Mouse (Mus musculus) T-helper 2 cell (primary cell): Measurements from ENCODE around the gene Katnb1.

Experiments
- in situ Hi-C: fragments of 300-600 bp; cut with MboI, MseI; formaldehyde crosslinking; loops from one replicate; pipeline ENCODE4 v1.15.1; 2025; ENCODE audit warnings: high pct_unique_total_duplicates

The Katnb1 gene

DNA sequence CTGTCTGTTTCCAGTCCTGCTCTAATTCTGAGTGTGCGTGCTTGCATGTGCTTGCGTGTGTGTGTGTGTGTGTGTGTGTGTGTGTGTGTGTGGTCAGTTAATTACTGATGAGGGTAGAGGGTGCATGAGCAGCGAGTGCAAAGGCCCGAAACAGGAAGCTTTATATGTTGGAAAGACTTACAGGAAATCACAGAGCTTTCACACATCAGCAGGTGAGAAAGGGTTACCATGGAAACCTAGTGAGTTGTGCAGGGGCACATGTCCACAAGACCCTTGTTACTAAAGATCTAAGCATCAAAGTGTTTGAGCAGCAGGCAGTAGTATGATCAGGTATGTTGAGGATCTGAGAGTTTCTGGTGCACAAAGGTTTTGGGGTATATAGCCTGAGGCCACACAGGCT, 3.3 kb downstream of the Katnb1 start:
- in situ Hi-C loops = loop anchor here (10.0 kb wide), 1 partner anchor 251 kb away; the partner anchor contains the start of genes Usb1 and Zfp319

DNA sequence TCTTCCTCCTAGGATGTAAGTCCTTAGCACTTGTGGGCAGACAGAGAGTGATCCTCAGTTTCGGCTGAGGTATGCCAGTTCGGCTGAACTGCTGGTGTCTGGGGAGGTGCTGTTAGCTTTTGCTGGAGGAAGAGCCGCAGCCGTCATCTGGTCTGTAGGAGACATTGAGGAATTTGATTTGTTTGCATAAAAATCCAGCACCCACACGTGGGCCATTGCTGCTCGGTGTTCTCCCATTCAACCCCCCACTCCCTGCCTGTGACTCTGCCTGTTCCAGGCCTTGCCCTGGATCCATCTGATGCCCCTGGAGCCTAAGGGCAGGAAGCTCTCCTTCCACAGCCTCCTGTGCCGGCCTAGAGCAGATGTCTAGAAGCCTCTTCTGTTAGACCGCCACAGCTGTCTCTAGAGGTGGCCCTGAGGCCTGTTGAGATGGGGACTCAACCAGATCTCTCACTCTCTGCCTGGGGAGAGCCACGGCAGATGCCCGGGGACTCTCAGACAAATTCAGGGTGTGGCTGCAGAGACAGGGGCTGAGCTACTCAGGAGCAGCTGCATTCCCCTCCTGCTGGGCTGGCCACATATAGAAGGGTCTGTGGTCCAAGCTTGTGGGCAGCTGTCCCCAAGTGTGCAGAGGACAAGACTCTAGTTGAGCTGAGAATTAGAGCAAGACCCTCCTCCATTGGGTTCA, 3.9 kb downstream of the Katnb1 start:
- in situ Hi-C loops = loop anchor here (10.0 kb wide), 1 partner anchor 250 kb away; the partner anchor contains the start of genes Usb1 and Zfp319

- in situ Hi-C loops = loop anchor here (10.0 kb wide), 1 partner anchor 249 kb away; the partner anchor contains the start of genes Usb1 and Zfp319
Measured at GRCm38 (mm10) chr8:95085432-95086141, 4.6 kb downstream of the Katnb1 start.

GRCm38 (mm10) chr8:95093574-95093973, 12.6 kb downstream of the Katnb1 start:
- in situ Hi-C loops = no loop called here

DNA sequence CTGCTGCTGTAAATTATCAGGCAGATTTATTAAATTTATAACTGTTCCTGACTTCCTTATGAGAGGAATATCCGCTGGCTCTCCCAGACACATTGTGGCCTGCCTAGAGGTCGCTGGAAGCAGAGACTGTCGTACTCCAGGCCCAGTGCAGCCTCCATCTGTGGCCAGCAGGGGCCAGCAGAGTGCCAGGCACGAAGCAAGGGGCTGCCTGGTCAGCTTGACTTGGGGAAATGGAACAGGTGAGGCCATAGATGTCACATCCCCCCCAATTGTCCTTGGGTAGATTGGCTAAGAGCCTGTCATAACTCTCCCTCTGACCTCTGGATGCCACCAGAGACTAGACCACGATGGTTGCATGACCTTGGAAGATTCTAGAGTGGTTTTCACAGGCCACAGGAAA, 18.0 kb downstream of the Katnb1 start:
- in situ Hi-C loops = no loop called here

DNA sequence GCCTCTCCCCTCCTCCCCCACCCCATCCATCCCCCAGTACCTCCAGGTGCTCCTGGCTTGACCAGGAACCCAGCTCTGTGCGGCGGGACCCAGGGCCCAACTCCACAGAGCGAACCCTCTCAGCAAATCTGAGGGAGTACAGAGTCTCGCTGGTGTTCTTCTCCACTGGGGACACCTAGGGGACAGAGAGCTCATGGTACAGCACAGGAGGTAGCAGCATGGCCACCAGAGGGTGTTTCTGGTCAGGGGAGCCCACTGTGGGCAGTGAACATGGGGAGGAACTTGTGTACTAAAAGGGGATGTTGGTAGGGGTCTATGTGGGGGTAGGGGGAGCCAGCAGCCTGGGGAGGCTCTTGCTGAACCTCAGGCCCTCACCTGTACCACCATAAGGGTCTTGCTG, 21.0 kb downstream of the Katnb1 start:
- in situ Hi-C loops = no loop called here

GRCm38 (mm10) chr8:95107306-95107705, 26.3 kb downstream of the Katnb1 start:
- in situ Hi-C loops = no loop called here

- in situ Hi-C loops = loop anchor here (5.0 kb wide), 1 partner anchor 95 kb away; no protein-coding TSS in a partner anchor
Measured at GRCm38 (mm10) chr8:95112594-95112993, 31.6 kb downstream of the Katnb1 start.

GRCm38 (mm10) chr8:95113108-95113507, 32.1 kb downstream of the Katnb1 start:
- in situ Hi-C loops = loop anchor here (5.0 kb wide), 1 partner anchor 94 kb away; no protein-coding TSS in a partner anchor

DNA sequence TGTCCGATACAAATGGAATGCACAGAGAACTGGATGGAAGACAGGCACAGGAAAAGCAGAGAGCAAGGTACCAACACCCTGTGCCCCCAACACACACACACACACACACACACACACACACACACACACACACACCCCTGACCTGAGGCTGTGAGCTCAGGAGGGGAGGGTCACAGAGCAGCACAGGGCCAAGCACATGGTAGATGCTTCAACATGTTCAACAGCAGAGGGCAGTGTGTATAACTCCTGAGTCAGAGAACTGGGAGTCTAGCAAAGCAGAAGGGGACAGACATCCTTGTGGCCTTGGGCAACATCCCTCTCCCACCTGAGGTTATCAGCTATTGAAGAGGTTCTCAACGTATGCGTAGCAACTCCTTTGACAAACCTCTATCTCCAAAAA, 32.8 kb downstream of the Katnb1 start:
- in situ Hi-C loops = loop anchor here (5.0 kb wide), 1 partner anchor 94 kb away; no protein-coding TSS in a partner anchor

DNA sequence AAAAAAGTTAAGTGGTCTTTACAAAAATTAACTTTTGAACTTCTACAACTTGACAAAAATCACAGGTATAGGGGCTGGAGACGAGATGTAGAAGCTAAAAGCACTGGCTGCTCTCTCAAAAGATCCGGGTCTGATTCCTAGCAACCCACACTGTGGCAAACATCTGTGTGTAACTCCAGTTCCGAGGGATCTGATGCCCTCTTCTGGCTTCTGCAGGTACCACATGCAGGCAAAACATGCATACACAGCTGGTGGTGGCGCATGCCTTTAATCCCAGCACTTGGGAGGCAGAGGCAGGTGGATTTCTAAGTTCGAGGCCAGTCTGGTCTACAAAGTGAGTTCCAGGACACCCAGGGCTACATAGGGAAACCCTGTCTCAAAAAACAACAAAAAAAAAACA, 42.5 kb downstream of the Katnb1 start:
- in situ Hi-C loops = no loop called here

DNA sequence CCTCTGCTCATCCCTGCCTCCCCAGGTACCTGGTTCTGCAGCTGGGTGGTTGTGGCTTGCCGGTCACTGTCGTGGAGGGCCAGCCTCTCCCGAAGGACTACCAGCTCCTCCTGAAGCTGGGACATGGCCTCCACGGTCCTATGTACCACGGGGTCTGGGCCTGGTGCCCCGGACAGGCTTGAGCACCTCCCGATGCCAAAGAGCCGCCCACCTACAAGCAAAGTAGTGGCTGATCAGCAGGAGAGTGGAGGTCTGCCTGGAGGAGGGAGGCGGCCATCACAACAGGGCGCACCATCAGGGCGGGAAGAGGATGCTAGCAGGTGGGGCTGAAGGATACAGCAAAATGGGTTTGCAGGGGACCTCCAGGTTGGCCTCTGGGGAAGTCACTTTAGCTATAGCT, 45.5 kb downstream of the Katnb1 start:
- in situ Hi-C loops = no loop called here

GRCm38 (mm10) chr8:95127658-95128057, 46.7 kb downstream of the Katnb1 start:
- in situ Hi-C loops = no loop called here

- in situ Hi-C loops = no loop called here
Measured at GRCm38 (mm10) chr8:95128750-95129260, 47.8 kb downstream of the Katnb1 start.

DNA sequence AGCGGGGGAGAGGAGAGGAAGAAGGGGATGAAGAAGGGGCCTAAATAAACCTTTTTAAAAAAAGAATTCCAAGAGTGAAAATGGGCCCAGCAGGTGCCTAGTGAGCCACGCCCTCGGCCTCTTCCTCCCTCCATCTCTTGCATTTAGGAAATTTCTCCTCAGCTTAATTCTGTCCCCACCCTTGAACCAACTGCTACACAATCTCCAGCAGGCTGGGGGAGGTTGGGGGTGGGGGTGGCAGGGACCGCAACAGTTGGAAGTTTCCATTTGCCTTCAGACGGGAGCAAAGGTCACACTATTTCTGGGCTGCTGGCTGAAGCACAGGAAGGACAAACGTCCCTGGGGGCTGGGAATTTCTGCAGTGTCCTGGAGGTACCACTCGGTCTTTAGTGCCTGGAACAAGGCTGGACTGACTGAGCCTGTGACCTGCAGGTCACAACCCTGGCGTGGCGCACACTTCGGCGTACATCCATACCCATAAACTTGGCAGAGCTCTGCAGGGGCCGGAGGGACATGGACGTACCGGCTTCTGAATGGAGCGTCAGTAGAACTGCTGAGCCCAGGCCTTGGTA, 50.1 kb downstream of the Katnb1 start:
- in situ Hi-C loops = no loop called here

- in situ Hi-C loops = no loop called here
Measured at GRCm38 (mm10) chr8:95131983-95132382, 51.0 kb downstream of the Katnb1 start.

DNA sequence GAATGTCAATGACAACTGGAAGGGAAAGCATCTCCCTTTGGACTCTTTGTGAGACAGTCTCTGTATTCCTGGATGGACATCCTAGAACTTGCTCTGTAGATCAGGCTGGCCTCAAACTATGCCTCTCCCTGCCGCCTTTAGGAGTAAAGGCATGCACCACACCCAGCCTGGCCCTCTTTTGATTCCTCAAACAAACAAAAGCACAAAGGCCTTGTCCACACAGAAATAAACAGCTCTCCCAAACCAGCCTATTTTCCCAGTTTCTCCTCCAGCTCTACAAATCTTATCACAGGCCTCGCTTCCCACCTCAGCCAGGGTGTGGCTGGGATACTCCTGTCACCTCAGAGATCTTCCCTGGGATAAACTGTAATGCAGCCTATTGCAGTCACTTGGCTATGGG, 53.2 kb downstream of the Katnb1 start:
- in situ Hi-C loops = no loop called here

DNA sequence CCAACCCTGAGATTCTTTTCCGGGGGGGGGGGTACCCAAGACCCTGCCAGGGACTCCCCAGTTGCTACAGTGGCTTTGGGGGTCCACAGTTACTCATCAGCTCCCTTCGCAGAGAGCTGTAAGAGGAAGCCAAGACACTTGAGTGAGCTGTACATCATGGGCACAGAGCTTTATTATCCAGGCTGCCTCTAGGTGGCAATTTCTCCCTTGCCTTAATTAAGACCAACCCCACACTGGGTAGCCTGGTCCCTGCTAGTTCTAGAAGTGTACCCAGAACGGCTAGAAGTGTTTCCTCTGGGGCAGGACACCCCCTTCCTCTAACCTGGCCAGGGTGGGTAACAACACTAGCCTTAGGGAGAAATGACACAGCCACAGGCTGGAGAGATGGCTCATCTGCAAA, 54.3 kb downstream of the Katnb1 start:
- in situ Hi-C loops = no loop called here

- in situ Hi-C loops = no loop called here
Measured at GRCm38 (mm10) chr8:95136218-95136617, 55.2 kb downstream of the Katnb1 start.

DNA sequence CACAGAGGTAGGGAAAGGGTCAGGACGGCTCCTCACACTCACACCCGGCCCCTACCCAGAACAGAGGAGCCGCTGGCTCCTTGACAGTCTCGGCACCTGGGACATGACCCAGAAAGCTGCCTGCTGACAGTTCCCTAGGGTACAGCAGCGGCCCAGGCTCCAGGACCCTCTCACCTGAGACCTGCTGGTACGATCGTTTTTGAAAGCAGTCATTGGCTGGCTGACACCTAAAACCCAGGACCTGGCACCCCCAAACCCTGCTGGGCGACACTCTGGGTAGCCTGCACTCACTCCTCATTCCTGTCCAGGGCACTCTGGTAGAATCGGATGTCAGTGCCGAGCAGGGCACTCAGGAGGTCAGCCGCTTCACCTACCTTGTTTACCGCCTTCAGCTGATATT, 56.2 kb downstream of the Katnb1 start:
- in situ Hi-C loops = no loop called here

GRCm38 (mm10) chr8:95137641-95138098, 56.7 kb downstream of the Katnb1 start:
- in situ Hi-C loops = no loop called here
